Mouse (Mus musculus): ENCODE data around the gene Spg11.

GRCm38 (mm10) chr2:122160680-122161079 is 42.5 kb upstream of the Spg11 start, which contains the start of gene Trim69:
- no peak for TF ChIP-seq POLR2A (IDR thresholded peaks at IDR 0.05; ENCODE audit: insufficient read depth, low read depth, low read length)
- no peak for TF ChIP-seq CTCF (IDR thresholded peaks at IDR 0.05; ENCODE audit: insufficient read depth, low read depth, low read length)

All from olfactory bulb, adult 2 months (tissue).